28 mouse cellular contexts compared by ENCODE assay signal in the genomic region with DNA sequence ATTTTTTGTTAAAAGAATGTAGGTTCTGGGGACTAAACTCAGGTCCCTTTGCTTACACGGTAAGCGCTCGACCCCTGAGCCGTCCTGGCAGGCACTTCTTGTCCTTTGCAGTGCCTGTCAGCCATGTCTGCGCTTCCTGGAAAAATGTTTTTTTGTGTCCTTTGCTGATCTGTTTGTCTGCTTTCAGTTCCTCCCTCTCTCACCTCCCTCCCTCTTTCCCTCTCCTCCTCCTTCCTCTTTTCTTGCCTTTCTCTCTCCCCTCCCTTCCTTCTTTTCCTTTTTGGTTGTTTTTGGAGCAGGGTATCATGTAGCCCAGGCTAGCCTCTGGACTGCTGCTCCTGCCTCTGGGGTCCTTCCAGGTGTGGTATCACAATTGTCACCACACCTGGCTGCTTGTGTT. TPM values are rescaled to one million over a fixed set of nuclear protein-coding genes. Genes with fewer than 3 reads are reported as not detected.
A peak's percentile ranks its signal among the peaks of the same experiment; 100 is the strongest.
DNase-seq lines count a peak whose midpoint lies in the region; ATAC-seq and TF ChIP-seq lines count a peak whose summit lies in the region.
"Had no signal": no experiment of that assay in that cellular context is flagged by ENCODE, and none has a peak within 500 bp of the region (broad histone marks: within the 10 kb centered on the region; RNA-seq: fewer than 3 reads in every experiment).

No protein-coding gene starts in this region.

- dilution Hi-C loops in CH12.LX (cut with MboI; ENCODE audit: extremely low pct_ligation_motif_present, extremely low pct_unique_long_range_greater_than_20kb, low sequenced_read_pairs) = no loop called here

- TF ChIP-seq EP300 in CH12.LX (IDR thresholded peaks at IDR 0.05; ENCODE audit: low read length) = peak; percentile 86

- no peak for TF ChIP-seq POLR2A in CH12.LX (IDR thresholded peaks at IDR 0.05; ENCODE audit: low read depth, low read length)

- no peaks in the 10 kb centered on the region for H3K9me3 ChIP-seq in CH12.LX (replicated peaks; ENCODE audit: low read length)
- no peaks in the 10 kb centered on the region for H3K9me3 ChIP-seq in limb, embryonic 10.5 days (replicated peaks)
- H3K9me3 ChIP-seq: embryonic facial prominence, embryonic 12.5 days; embryonic facial prominence, embryonic 15.5 days; G1E; hindbrain, embryonic 10.5 days; hindbrain, embryonic 13.5 days; intestine, embryonic 15.5 days had no signal

- no peak for TF ChIP-seq CTCF in CH12.LX (conservative IDR thresholded peaks at IDR 0.05 in 1 of 2, IDR thresholded peaks at IDR 0.05 in 1 of 2; ENCODE audit: low read depth in 2 of 2, low read length in 2 of 2)

- H3K4me1 ChIP-seq in CH12.LX (ENCODE audit: control insufficient read depth in 1 of 2, insufficient read depth in 2 of 2) = peaks cover 10 to 43% of the 10 kb centered on the region in 2 experiments
- H3K4me1 ChIP-seq in limb, embryonic 10.5 days = peaks cover 2% of the 10 kb centered on the region; the same call in 1 of the 2 replicates
- H3K4me1 ChIP-seq: embryonic facial prominence, embryonic 12.5 days; embryonic facial prominence, embryonic 15.5 days; hindbrain, embryonic 10.5 days; hindbrain, embryonic 13.5 days; intestine, embryonic 15.5 days had no signal

- no peak overlapping the region for H3K4me2 ChIP-seq in CH12.LX (ENCODE audit: insufficient read depth, low read depth, poor library complexity, severe bottlenecking)
- H3K4me2 ChIP-seq: embryonic facial prominence, embryonic 12.5 days; embryonic facial prominence, embryonic 15.5 days; heart, embryonic 11.5 days; hindbrain, embryonic 13.5 days; intestine, embryonic 15.5 days had no signal

- H3K27me3 ChIP-seq in CH12.LX (replicated peaks) = no peaks in the 10 kb centered on the region
- no peaks in the 10 kb centered on the region for H3K27me3 ChIP-seq in limb, embryonic 10.5 days (ENCODE audit: low read depth, poor library complexity, severe bottlenecking)
- H3K27me3 ChIP-seq: embryonic facial prominence, embryonic 12.5 days; embryonic facial prominence, embryonic 15.5 days; hindbrain, embryonic 13.5 days; intestine, embryonic 15.5 days; Patski had no signal

- peak; percentile 55 for DNase-seq in CH12.LX (ENCODE audit: extremely low read depth)
- no peak for DNase-seq in right cerebral cortex, postnatal 4 days
- DNase-seq in limb, embryonic 10.5 days (ENCODE audit: low spot score) = no peak
- DNase-seq in heart, postnatal 36 days = no peak
- DNase-seq: adrenal gland, adult 2 months; adrenal gland, postnatal 14 days; cerebellum, adult 11-12 months; cerebellum, adult 9-10 months; cerebellum, postnatal 14 days; forebrain, postnatal 0 days; gastrocnemius, postnatal 10 days; gastrocnemius, postnatal 36 days; heart, adult 11 months had no signal

- 87% methylated on average over 5 of the region's 5 CpGs for WGBS in limb, embryonic 10.5 days

- H3K27ac ChIP-seq in CH12.LX (ENCODE audit: insufficient read depth, low read depth) = no peak overlapping the region
- H3K27ac ChIP-seq in limb, embryonic 10.5 days = no peak overlapping the region
- H3K27ac ChIP-seq: embryonic facial prominence, embryonic 12.5 days; embryonic facial prominence, embryonic 15.5 days; hindbrain, embryonic 10.5 days; hindbrain, embryonic 13.5 days; intestine, embryonic 15.5 days had no signal

- no peak overlapping the region for H3K9ac ChIP-seq in CH12.LX (ENCODE audit: insufficient read depth, low read depth)
- H3K9ac ChIP-seq: embryonic facial prominence, embryonic 12.5 days; embryonic facial prominence, embryonic 15.5 days; forebrain, postnatal 0 days; hindbrain, embryonic 13.5 days; intestine, embryonic 15.5 days had no signal

- peaks cover 67 to 89% of the 10 kb centered on the region in 2 experiments for H3K36me3 ChIP-seq in CH12.LX (replicated peaks in 1 of 2; ENCODE audit: control insufficient read depth in 1 of 2, insufficient read depth in 1 of 2, low read length in 1 of 2)
- peaks cover 95% of the 10 kb centered on the region for H3K36me3 ChIP-seq in limb, embryonic 10.5 days

- intact Hi-C loops in heart, postnatal 36 days (cut with DNase I) = no loop called here

- no peak overlapping the region for H3K4me3 ChIP-seq in CH12.LX (replicated peaks in 1 of 3; ENCODE audit: low read depth in 2 of 3, low read length in 2 of 3, poor library complexity in 1 of 3)
- no peak overlapping the region for H3K4me3 ChIP-seq in limb, embryonic 10.5 days
- H3K4me3 ChIP-seq: embryonic facial prominence, embryonic 12.5 days; embryonic facial prominence, embryonic 15.5 days; hindbrain, embryonic 10.5 days; hindbrain, embryonic 13.5 days; intestine, embryonic 15.5 days had no signal

- no peaks in the 10 kb centered on the region for H3K79me2 ChIP-seq in CH12.LX (replicated peaks; ENCODE audit: control insufficient read depth, extremely low read depth, insufficient read depth, poor library complexity, severe bottlenecking)

- no peak for TF ChIP-seq RAD21 in CH12.LX (IDR thresholded peaks at IDR 0.05; ENCODE audit: low read depth, low read length)

- ATAC-seq in common myeloid progenitor, adult 5-6 weeks (replicated peaks; ENCODE audit: low read depth, poor library complexity, severe bottlenecking) = peak; percentile 32; the same call in 1 of the 2 replicates
- peak; percentile 57; the same call in 1 of the 2 replicates for ATAC-seq in megakaryocyte progenitor cell, adult 5-6 weeks (replicated peaks; ENCODE audit: poor library complexity)
- ATAC-seq: forebrain, embryonic 14.5 days; forebrain, postnatal 0 days; hindbrain, embryonic 16.5 days; intestine, embryonic 15.5 days; Patski had no signal

- in situ Hi-C loops in CH12.LX (cut with MboI; ENCODE audit: low pct_ligation_motif_present, low pct_unique_long_range_greater_than_20kb, low sequenced_read_pairs) = no loop called here

TF ChIP-seq in CH12.LX, 34 proteins besides CTCF, POLR2A, EP300 and RAD21 (continues in another document):
- TF ChIP-seq ETS1 (conservative IDR thresholded peaks at IDR 0.05; ENCODE audit: low read depth, low read length) (peak; percentile 28; the same call in 1 of the 2 replicates), MEF2A (IDR thresholded peaks at IDR 0.05; ENCODE audit: borderline replicate concordance, low read depth, low read length) (peak; percentile 53; the same call in 1 of the 2 replicates), TBP (conservative IDR thresholded peaks at IDR 0.05; ENCODE audit: low read depth, low read length) (no peak), ZC3H11A (IDR thresholded peaks at IDR 0.05; ENCODE audit: low read depth, low read length) (no peak), GABPA (IDR thresholded peaks at IDR 0.05; ENCODE audit: insufficient replicate concordance, low read depth, low read length) (no peak), HCFC1 (IDR thresholded peaks at IDR 0.05; ENCODE audit: low read depth, low read length) (no peak), PAX5 (IDR thresholded peaks at IDR 0.05; ENCODE audit: low read length) (no peak), USF1 (IDR thresholded peaks at IDR 0.05; ENCODE audit: low read depth, low read length) (no peak), MAX (IDR thresholded peaks at IDR 0.05; ENCODE audit: low read length) (no peak), MAZ (IDR thresholded peaks at IDR 0.05; ENCODE audit: low read depth, low read length) (no peak), NELFE (IDR thresholded peaks at IDR 0.05; ENCODE audit: low read depth, low read length) (no peak)

RNA-seq across cellular contexts. Expression of a gene that starts 13.0 kb away (rescaled TPM):
- total RNA-seq in CH12.LX (2012; rRNA removed) = 35.0 and 35.7 TPM in 2 replicates
- total RNA-seq in CH12.LX (2014; rRNA removed) = 34.4 TPM in 2 replicates
- polyA plus RNA-seq in CH12.LX (2012; ENCODE audit: insufficient read length, low read depth) = 39.3 and 41.4 TPM in 2 replicates
- 3.6 and 11.5 TPM in 2 replicates for total RNA-seq in common myeloid progenitor, adult 5-6 weeks (2017)
- total RNA-seq in megakaryocyte progenitor cell, adult 5-6 weeks (2015) = 6.0 and 7.0 TPM in 2 replicates
- 5.7 and 5.9 TPM in 2 replicates for total RNA-seq in megakaryocyte progenitor cell, adult 5-6 weeks (2017)
- 12.9 and 16.1 TPM in 2 replicates for polyA plus RNA-seq in limb, embryonic 10.5 days (2016; fragmentation: Nextera tagmentation; extraction: Ambion mirVana)
- total RNA-seq in heart, postnatal 36 days (2021) = 1 to 10 TPM; 1.2 to 1.5 TPM

RNA-seq across cellular contexts. Expression of a gene that starts 15.2 kb away (rescaled TPM):
- total RNA-seq in CH12.LX (2012; rRNA removed) = 39.1 and 53.4 TPM in 2 replicates
- total RNA-seq in CH12.LX (2014; rRNA removed) = 43.5 and 51.9 TPM in 2 replicates
- 83.3 and 91.9 TPM in 2 replicates for polyA plus RNA-seq in CH12.LX (2012; ENCODE audit: insufficient read length, low read depth)
- total RNA-seq in common myeloid progenitor, adult 5-6 weeks (2017) = 27.6 and 35.1 TPM in 2 replicates
- total RNA-seq in megakaryocyte progenitor cell, adult 5-6 weeks (2015) = 9.9 and 10.8 TPM in 2 replicates
- total RNA-seq in megakaryocyte progenitor cell, adult 5-6 weeks (2017) = 20.6 and 25.2 TPM in 2 replicates
- polyA plus RNA-seq in limb, embryonic 10.5 days (2016; fragmentation: Nextera tagmentation; extraction: Ambion mirVana) = 81.3 and 91.8 TPM in 2 replicates
- 10 to 100 TPM; 26.4 to 27.3 TPM for total RNA-seq in heart, postnatal 36 days (2021)

RNA-seq across cellular contexts. Expression of a gene that starts 23.7 kb away (rescaled TPM):
- 0.38 and 1.1 TPM in 2 replicates for total RNA-seq in CH12.LX (2012; rRNA removed)
- total RNA-seq in CH12.LX (2014; rRNA removed) = 0.20 and 0.31 TPM in 2 replicates
- 0.40 and 0.51 TPM in 2 replicates for polyA plus RNA-seq in CH12.LX (2012; ENCODE audit: insufficient read length, low read depth)
- not detected in 2 replicates for total RNA-seq in common myeloid progenitor, adult 5-6 weeks (2017)
- total RNA-seq in megakaryocyte progenitor cell, adult 5-6 weeks (2015) = not detected in 2 replicates
- not detected in 2 replicates for total RNA-seq in megakaryocyte progenitor cell, adult 5-6 weeks (2017)
- polyA plus RNA-seq in limb, embryonic 10.5 days (2016; fragmentation: Nextera tagmentation; extraction: Ambion mirVana) = 0.08 TPM in 1 of 2 replicates, not detected in the other
- not detected for total RNA-seq in heart, postnatal 36 days (2021)
- total RNA-seq: gastrocnemius, postnatal 36 days; heart, adult 8-10 months; heart, postnatal 25 days had no signal
- polyA plus RNA-seq: G1E; heart, embryonic 11.5 days; heart, postnatal 0 days had no signal

RNA-seq across cellular contexts. Expression of a gene that starts 31.3 kb away (rescaled TPM):
- total RNA-seq in CH12.LX (2012; rRNA removed) (3.9 and 6.2 TPM in 2 replicates), CH12.LX (2014; rRNA removed) (13.4 and 14.1 TPM in 2 replicates)
- polyA plus RNA-seq in CH12.LX (2012; ENCODE audit: insufficient read length, low read depth) = 16.3 and 17.0 TPM in 2 replicates
- 0.49 and 0.87 TPM in 2 replicates for total RNA-seq in common myeloid progenitor, adult 5-6 weeks (2017)
- total RNA-seq in megakaryocyte progenitor cell, adult 5-6 weeks (2015) = 0.24 and 0.30 TPM in 2 replicates
- 0.08 and 0.37 TPM in 2 replicates for total RNA-seq in megakaryocyte progenitor cell, adult 5-6 weeks (2017)
- 4.8 and 5.8 TPM in 2 replicates for polyA plus RNA-seq in limb, embryonic 10.5 days (2016; fragmentation: Nextera tagmentation; extraction: Ambion mirVana)
- total RNA-seq in heart, postnatal 36 days (2021) = 100 to 1,000 TPM; 232 to 242 TPM

RNA-seq across cellular contexts. Expression of a gene that starts 49.8 kb away (rescaled TPM):
- total RNA-seq in CH12.LX (2012; rRNA removed) (11.5 and 13.0 TPM in 2 replicates), CH12.LX (2014; rRNA removed) (13.0 and 15.5 TPM in 2 replicates)
- 14.5 and 16.1 TPM in 2 replicates for polyA plus RNA-seq in CH12.LX (2012; ENCODE audit: insufficient read length, low read depth)
- total RNA-seq in common myeloid progenitor, adult 5-6 weeks (2017) = 5.8 and 6.7 TPM in 2 replicates
- 4.4 and 7.7 TPM in 2 replicates for total RNA-seq in megakaryocyte progenitor cell, adult 5-6 weeks (2015)
- 5.0 and 8.6 TPM in 2 replicates for total RNA-seq in megakaryocyte progenitor cell, adult 5-6 weeks (2017)
- polyA plus RNA-seq in limb, embryonic 10.5 days (2016; fragmentation: Nextera tagmentation; extraction: Ambion mirVana) = 12.7 and 15.5 TPM in 2 replicates
- 10 to 100 TPM; 11.3 to 13.5 TPM for total RNA-seq in heart, postnatal 36 days (2021)
